Mouse (Mus musculus): ENCODE data around the gene Park7. TPM values are rescaled to one million over a fixed set of nuclear protein-coding genes. Genes with fewer than 3 reads are reported as not detected.

Park7 gene
- polyA plus RNA-seq, 1 experiment = 384 TPM

DNA sequence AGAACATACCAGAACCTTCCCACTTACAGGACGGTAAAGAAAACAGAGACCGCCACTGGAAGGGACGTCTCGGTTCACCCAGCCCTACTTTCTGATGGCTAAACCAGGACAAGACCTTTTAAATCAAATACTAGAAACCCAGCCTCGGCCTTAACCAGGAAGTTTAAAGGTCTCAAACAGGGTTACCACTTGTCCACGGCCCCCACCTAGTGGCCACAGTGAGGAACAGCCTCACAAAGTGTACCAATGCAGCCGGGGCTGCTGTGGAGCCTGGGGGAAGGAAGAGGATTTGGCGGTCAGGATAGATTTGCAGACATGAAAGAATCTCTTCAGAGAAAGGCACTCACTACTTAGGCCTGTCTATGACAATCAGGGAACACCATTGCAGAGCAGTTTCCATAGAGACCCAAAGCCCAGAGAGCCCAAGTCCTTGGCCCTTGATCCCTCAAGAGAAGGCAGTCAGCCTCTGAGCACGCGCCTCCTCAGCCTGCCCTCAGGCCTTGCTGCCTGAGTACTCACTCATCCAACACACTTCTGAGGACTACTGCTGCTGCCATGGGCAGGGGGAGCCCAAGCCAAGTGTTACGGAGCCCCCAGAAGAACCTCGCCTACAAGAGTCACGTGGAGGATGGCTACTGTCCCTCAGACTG is 15.4 kb downstream of the Park7 start:
- H3K27ac ChIP-seq (ENCODE audit: insufficient read depth, low read length) = no peak overlapping the region
- H3K4me3 ChIP-seq (replicated peaks; ENCODE audit: insufficient read depth, low read depth, low read length) = no peak overlapping the region
- peaks cover 3% of the 10 kb centered on the region; the same call in 1 of the 2 replicates for H3K4me1 ChIP-seq (ENCODE audit: control insufficient read depth, insufficient read depth, low read length)
- 58% methylated on average over 13 of the region's 13 CpGs for WGBS
- H3K27me3 ChIP-seq (ENCODE audit: control insufficient read depth, insufficient read depth, low read length) = no peaks in the 10 kb centered on the region
- TF ChIP-seq CTCF (IDR thresholded peaks at IDR 0.05; ENCODE audit: borderline replicate concordance, insufficient read depth, low read depth, low read length) (peak; percentile 86), POLR2A (IDR thresholded peaks at IDR 0.05; ENCODE audit: borderline replicate concordance, insufficient read depth, low read length) (no peak)
- peak; percentile 51 to 62 for DNase-seq

DNA sequence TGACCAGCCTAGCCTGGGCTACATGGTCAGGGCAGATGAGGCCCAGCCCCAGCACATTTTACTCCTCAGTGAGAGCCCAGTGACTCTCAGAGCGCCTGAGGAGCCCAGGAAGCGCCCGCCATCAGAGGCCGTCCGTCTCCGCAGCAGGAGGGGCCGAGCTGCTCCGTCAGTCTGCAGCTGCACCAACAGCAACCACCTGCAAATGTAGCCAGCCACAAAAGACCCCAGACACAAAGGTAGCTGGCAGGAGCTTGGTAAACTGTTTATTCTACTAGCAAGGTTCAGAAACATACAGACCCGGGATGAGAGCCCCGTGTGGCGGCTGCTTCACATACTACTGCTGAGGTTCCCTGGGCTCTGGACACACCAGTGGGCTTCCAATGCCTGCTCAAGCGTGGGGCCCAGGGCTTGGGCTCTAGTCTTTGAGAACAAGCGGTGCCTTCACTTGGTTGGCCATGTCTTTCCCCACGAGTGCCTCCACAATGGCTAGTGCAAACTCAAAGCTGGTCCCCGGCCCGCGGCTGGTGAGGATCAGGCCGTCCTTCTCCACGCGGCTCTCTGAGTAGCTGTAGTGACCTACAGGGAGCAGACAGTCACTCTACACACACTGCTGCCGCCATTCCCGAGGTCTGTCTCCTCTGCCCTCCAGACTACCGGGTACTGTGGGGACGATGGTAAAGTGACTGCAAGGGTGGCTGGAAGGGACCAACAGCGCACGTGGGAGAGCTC is 17.2 kb downstream of the Park7 start:
- Histone ChIP-seq H3K27me3 (ENCODE audit: control insufficient read depth, insufficient read depth, low read length) (no peaks in the 10 kb centered on the region), H3K4me1 (ENCODE audit: control insufficient read depth, insufficient read depth, low read length) (peaks cover 3% of the 10 kb centered on the region; the same call in 1 of the 2 replicates), H3K27ac (ENCODE audit: insufficient read depth, low read length) (no peak overlapping the region), H3K4me3 (replicated peaks; ENCODE audit: insufficient read depth, low read depth, low read length) (no peak overlapping the region)
- TF ChIP-seq CTCF (IDR thresholded peaks at IDR 0.05; ENCODE audit: borderline replicate concordance, insufficient read depth, low read depth, low read length) = no peak
- TF ChIP-seq POLR2A (IDR thresholded peaks at IDR 0.05; ENCODE audit: borderline replicate concordance, insufficient read depth, low read length) = no peak
- no peak for DNase-seq
- WGBS = 90% methylated on average over 26 of the region's 26 CpGs

DNA sequence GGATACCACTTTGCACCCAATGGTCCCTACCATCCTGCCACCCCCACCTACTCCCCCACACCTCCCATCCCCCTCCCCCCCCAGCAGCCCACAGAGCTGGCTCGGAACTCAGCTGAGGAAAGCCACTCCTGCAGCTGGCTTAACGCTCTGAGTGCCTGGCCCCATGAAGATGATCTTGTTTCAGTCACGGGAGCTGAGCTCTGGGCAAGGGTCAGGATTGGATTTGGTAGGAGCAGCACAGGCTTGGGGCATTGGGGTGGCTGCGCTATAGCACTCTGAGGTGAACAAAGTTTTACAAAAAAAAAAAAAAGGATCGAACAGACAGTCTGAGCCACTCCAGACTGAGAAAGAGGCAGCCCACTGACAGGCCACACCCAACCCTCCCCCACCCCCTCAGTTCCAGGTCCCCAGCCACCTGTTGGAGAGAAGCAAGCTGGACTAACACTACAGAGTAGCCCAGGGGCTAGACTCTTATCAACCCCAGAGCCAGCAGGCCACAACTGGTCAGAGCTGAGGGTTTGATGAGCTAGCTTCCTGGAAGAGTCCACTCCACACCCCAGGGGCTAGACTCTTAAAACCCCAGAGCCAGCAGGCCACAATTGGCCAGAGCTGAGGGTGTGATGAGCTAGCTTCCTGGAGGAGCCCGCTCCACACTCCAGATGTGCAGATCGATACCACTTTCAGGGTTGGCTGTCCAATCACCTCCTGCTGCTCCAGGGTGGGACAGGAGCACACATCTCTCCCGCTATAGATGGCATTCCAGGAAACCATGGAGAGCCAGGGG is 19.3 kb downstream of the Park7 start:
- Histone ChIP-seq H3K27ac (ENCODE audit: insufficient read depth, low read length) (no peak overlapping the region), H3K4me1 (ENCODE audit: control insufficient read depth, insufficient read depth, low read length) (peaks cover 10% of the 10 kb centered on the region), H3K4me3 (replicated peaks; ENCODE audit: insufficient read depth, low read depth, low read length) (no peak overlapping the region), H3K27me3 (ENCODE audit: control insufficient read depth, insufficient read depth, low read length) (no peaks in the 10 kb centered on the region)
- WGBS = 76% methylated on average over 8 of the region's 8 CpGs
- no peak for DNase-seq
- no peak for TF ChIP-seq POLR2A (IDR thresholded peaks at IDR 0.05; ENCODE audit: borderline replicate concordance, insufficient read depth, low read length)
- TF ChIP-seq CTCF (IDR thresholded peaks at IDR 0.05; ENCODE audit: borderline replicate concordance, insufficient read depth, low read depth, low read length) = no peak

DNA sequence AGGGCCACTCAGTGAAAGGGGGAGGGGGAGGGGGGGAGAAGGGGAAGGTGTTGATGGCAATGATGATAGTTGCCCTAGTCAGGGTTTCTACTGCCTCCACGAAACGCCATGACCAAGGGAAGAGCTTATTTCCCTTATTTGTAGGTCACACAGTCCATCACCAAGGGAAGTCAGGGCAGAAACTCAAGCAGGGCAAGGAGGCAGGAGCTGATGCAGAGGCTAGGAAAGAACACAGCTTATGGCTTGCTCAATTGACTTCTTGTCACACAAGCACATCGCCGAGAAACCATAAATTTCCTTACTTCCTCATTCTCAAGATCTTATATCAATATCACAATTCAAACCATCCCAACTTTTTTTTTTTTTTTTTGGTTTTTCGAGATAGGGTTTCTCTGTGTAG is 22.9 kb downstream of the Park7 start:
- TF ChIP-seq CTCF (IDR thresholded peaks at IDR 0.05; ENCODE audit: borderline replicate concordance, insufficient read depth, low read depth, low read length) (no peak), POLR2A (IDR thresholded peaks at IDR 0.05; ENCODE audit: borderline replicate concordance, insufficient read depth, low read length) (no peak)
- no peaks in the 10 kb centered on the region for H3K27me3 ChIP-seq (ENCODE audit: control insufficient read depth, insufficient read depth, low read length)
- no peak overlapping the region for H3K27ac ChIP-seq (ENCODE audit: insufficient read depth, low read length)
- 76% methylated on average over 5 of the region's 5 CpGs for WGBS
- DNase-seq = no peak
- peaks cover 15% of the 10 kb centered on the region for H3K4me1 ChIP-seq (ENCODE audit: control insufficient read depth, insufficient read depth, low read length)
- no peak overlapping the region for H3K4me3 ChIP-seq (replicated peaks; ENCODE audit: insufficient read depth, low read depth, low read length)

DNA sequence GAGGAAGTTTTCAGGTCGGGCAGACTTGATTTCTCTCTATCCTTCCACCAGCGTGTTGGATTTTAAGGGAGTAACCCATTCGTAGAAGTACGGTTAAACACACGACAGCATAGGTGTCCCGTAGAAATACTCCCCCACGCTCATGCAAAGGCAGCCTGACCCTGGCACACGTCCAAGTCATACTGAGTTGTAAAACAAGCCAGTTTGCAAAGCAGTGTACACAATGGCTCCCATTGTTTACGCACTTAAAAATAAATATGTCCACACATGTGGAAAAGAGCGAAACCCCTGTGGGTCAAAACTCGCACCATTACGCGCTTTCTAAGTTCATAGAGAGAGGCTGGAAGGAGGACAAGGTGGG is 24.3 kb downstream of the Park7 start:
- TF ChIP-seq POLR2A (IDR thresholded peaks at IDR 0.05; ENCODE audit: borderline replicate concordance, insufficient read depth, low read length) (no peak), CTCF (IDR thresholded peaks at IDR 0.05; ENCODE audit: borderline replicate concordance, insufficient read depth, low read depth, low read length) (no peak)
- H3K4me1 ChIP-seq (ENCODE audit: control insufficient read depth, insufficient read depth, low read length) = peaks cover 15% of the 10 kb centered on the region
- H3K4me3 ChIP-seq (replicated peaks; ENCODE audit: insufficient read depth, low read depth, low read length) = peak overlapping the region; percentile 19

GRCm38 (mm10) chr4:150889273-150889954 is 24.8 kb downstream of the Park7 start:
- Histone ChIP-seq H3K4me1 (ENCODE audit: control insufficient read depth, insufficient read depth, low read length) (peaks cover 15% of the 10 kb centered on the region), H3K27ac (ENCODE audit: insufficient read depth, low read length) (no peak overlapping the region), H3K27me3 (ENCODE audit: control insufficient read depth, insufficient read depth, low read length) (no peaks in the 10 kb centered on the region), H3K4me3 (replicated peaks; ENCODE audit: insufficient read depth, low read depth, low read length) (peak overlapping the region; percentile 19)
- 18% methylated on average over 20 of the region's 20 CpGs for WGBS
- TF ChIP-seq POLR2A (IDR thresholded peaks at IDR 0.05; ENCODE audit: borderline replicate concordance, insufficient read depth, low read length) = no peak
- TF ChIP-seq CTCF (IDR thresholded peaks at IDR 0.05; ENCODE audit: borderline replicate concordance, insufficient read depth, low read depth, low read length) = no peak
- DNase-seq = no peak

More for the DNA sequence above, 24.3 kb downstream of the Park7 start:
- 16% methylated on average over 13 of the region's 13 CpGs for WGBS
- no peak for DNase-seq
- Histone ChIP-seq H3K27me3 (ENCODE audit: control insufficient read depth, insufficient read depth, low read length) (no peaks in the 10 kb centered on the region), H3K27ac (ENCODE audit: insufficient read depth, low read length) (no peak overlapping the region)

GRCm38 (mm10) chr4:150888492-150888891 is 25.7 kb downstream of the Park7 start:
- DNase-seq = no peak
- Histone ChIP-seq H3K27ac (ENCODE audit: insufficient read depth, low read length) (no peak overlapping the region), H3K4me1 (ENCODE audit: control insufficient read depth, insufficient read depth, low read length) (peaks cover 12% of the 10 kb centered on the region), H3K27me3 (ENCODE audit: control insufficient read depth, insufficient read depth, low read length) (no peaks in the 10 kb centered on the region), H3K4me3 (replicated peaks; ENCODE audit: insufficient read depth, low read depth, low read length) (no peak overlapping the region)
- no peak for TF ChIP-seq CTCF (IDR thresholded peaks at IDR 0.05; ENCODE audit: borderline replicate concordance, insufficient read depth, low read depth, low read length)
- no peak for TF ChIP-seq POLR2A (IDR thresholded peaks at IDR 0.05; ENCODE audit: borderline replicate concordance, insufficient read depth, low read length)
- WGBS = 89% methylated on average over 4 of the region's 4 CpGs
